Mouse (Mus musculus) forebrain, postnatal 0 days (tissue): ENCODE results near the gene Gimap8. TPM values are rescaled to one million over a fixed set of nuclear protein-coding genes. Genes with fewer than 3 reads are reported as not detected.

Experiments used
- ATAC-seq: fragments of 200-750 bp; cut with Nextera tagmentation; 2 replicates; pipeline ENCODE4 v1.8.0; 2017; ENCODE audit warnings: mild to moderate bottlenecking, moderate library complexity
- DNase-seq: peaks from one replicate; pipeline ENCODE4 v3.0.0-alpha.2; 2015
- H3K27ac ChIP-seq: fragments of 300-500 bp; sonication (generic); 2 replicates; pipeline ENCODE4 v1.5.1; 2014; ENCODE audit warnings: low read depth, mild to moderate bottlenecking, antibody characterized with exemption, low read length, moderate library complexity, mixed read lengths
- H3K27me3 ChIP-seq: fragments of 300-500 bp; sonication (generic); 2 replicates; pipeline ENCODE4 v1.6.1; 2014; ENCODE audit warnings: mild to moderate bottlenecking, low read length, mixed read lengths; ENCODE audit not compliant: insufficient read depth
- H3K36me3 ChIP-seq: fragments of 300-500 bp; sonication (generic); 2 replicates; pipeline ENCODE4 v1.6.1; 2014; ENCODE audit warnings: mild to moderate bottlenecking, moderate library complexity; ENCODE audit not compliant: insufficient read depth
- H3K4me1 ChIP-seq: fragments of 300-500 bp; sonication (generic); 2 replicates; pipeline ENCODE4 v1.6.1; 2014; ENCODE audit warnings: antibody characterized with exemption; ENCODE audit not compliant: insufficient read depth
- H3K4me2 ChIP-seq: fragments of 300-500 bp; sonication (generic); 2 replicates; pipeline ENCODE4 v1.6.1; 2014; ENCODE audit warnings: low read depth, mild to moderate bottlenecking, moderate library complexity
- H3K4me3 ChIP-seq: fragments of 300-500 bp; sonication (generic); 2 replicates; pipeline ENCODE4 v1.5.1; 2014; ENCODE audit warnings: low read depth, low read length, mixed read lengths
- H3K9ac ChIP-seq: fragments of 300-500 bp; sonication (generic); 2 replicates; pipeline ENCODE4 v1.6.1; 2014; ENCODE audit warnings: mild to moderate bottlenecking
- H3K9me3 ChIP-seq: fragments of 300-500 bp; sonication (generic); 2 replicates; pipeline ENCODE4 v1.6.1; 2016; ENCODE audit warnings: low read length
- CTCF ChIP-seq: sonication (generic); IDR thresholded peaks from 2 replicates; pipeline ENCODE4 v1.5.1; 2016; ENCODE audit warnings: antibody characterized with exemption, control low read depth, low read depth
- WGBS: fragments of 180-500 bp; shearing (Covaris S2); extraction: QIAGEN DNeasy Blood & Tissue Kit; methylation state at CpG from one replicate; pipeline ENCODE4 v1.1.7; 2014; 5-methylcytosine and 5-hydroxymethylcytosine counted together
- polyA plus RNA-seq: library from polyadenylated mRNA; unstranded; fragments of >200 nt; fragmentation: Nextera tagmentation; extraction: Ambion mirVana; gene quantifications from 2 replicates; pipeline ENCODE4 v1.2.1, GENCODE M21; 2015
- total RNA-seq: library from RNA; depleted of rRNA; stranded (reverse); fragments of >200 nt; gene quantifications from 2 replicates; pipeline ENCODE4 v1.2.3, GENCODE M21; 2014

Gene Gimap8
- total and polyA plus RNA-seq, 2 experiments from 2014 or later = 0.46 to 2.2 TPM

DNA sequence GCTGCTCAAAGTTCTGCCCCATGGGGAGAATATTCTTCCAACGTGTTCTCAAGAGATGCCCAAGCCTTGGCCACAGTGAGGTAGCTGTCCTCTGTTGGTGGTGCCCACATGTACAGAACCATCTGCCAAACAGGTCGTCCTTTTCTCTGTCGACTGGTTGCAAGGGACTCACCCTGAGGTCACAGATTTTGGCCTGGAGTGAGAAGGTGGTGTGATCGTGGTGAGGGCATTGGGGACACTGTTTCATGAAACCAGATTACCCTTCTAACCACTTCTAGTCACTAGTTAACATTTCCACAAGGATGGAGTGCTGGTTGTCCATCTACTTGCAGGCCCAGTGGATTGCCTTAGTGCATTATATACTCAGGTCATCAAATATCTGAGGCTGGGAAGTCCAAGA is 1.7 kb downstream of the Gimap8 start:
- no peaks in the 10 kb centered on the region for H3K36me3 ChIP-seq
- no peaks in the 10 kb centered on the region for H3K9me3 ChIP-seq
- no peak for TF ChIP-seq CTCF
- H3K27ac ChIP-seq = no peak overlapping the region
- DNase-seq = no peak
- H3K9ac ChIP-seq = no peak overlapping the region
- WGBS = 87% methylated on average over 4 of the region's 4 CpGs
- no peak for ATAC-seq
- no peak overlapping the region for H3K4me3 ChIP-seq
- no peak overlapping the region for H3K4me2 ChIP-seq
- no peaks in the 10 kb centered on the region for H3K27me3 ChIP-seq
- no peaks in the 10 kb centered on the region for H3K4me1 ChIP-seq

DNA sequence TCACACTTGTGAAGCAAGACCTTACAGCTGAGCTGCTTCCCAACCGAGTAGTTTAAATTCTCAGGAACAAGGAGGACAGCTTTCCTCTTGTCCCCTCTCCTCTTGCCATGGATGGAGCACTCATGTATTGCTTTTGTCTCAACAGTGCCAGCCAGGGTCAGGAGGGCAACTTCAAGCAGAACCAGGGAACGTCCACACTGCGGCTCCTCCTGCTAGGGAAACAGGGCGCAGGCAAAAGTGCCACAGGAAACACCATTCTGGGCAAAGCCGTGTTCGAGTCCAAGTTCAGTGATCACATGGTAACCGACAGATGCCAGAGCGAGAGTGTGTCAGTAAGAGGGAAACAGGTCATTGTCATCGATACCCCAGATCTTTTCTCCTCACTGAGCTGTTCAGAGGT is 3.0 kb downstream of the Gimap8 start:
- H3K27me3 ChIP-seq = no peaks in the 10 kb centered on the region
- H3K4me1 ChIP-seq = no peaks in the 10 kb centered on the region
- no peaks in the 10 kb centered on the region for H3K36me3 ChIP-seq
- no peak for TF ChIP-seq CTCF
- H3K27ac ChIP-seq = no peak overlapping the region
- ATAC-seq (no peak), DNase-seq (no peak)
- no peak overlapping the region for H3K4me3 ChIP-seq
- WGBS = 88% methylated on average over 9 of the region's 9 CpGs
- H3K9ac ChIP-seq = no peak overlapping the region
- H3K9me3 ChIP-seq = no peaks in the 10 kb centered on the region
- no peak overlapping the region for H3K4me2 ChIP-seq

GRCm38 (mm10) chr6:48658721-48659120 is 11.7 kb downstream of the Gimap8 start:
- H3K4me2 ChIP-seq = no peak overlapping the region

DNA sequence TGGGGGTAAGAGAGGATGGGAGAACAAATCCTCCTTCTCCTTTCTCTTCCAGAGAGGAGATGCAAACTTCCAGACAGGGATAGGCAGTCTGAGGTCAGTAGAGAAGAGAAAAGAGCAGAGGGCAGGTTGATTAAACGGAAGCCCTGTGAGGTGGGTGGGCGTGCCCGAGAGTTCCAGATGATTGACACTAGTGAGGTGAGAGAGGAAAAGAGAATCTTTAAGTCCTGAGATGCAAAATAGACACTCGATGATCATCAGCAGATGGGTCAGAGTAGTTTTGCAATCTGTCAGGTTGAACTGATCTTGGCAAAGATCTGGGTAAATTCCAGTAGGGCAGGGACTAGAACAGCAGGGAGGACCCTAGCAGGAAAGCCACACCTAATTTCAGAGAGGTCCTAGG is 17.7 kb downstream of the Gimap8 start:
- no peak overlapping the region for H3K9ac ChIP-seq
- no peak overlapping the region for H3K4me3 ChIP-seq
- no peak for ATAC-seq
- no peak for TF ChIP-seq CTCF
- 75% methylated on average over 4 of the region's 4 CpGs for WGBS
- H3K4me1 ChIP-seq = no peaks in the 10 kb centered on the region
- no peaks in the 10 kb centered on the region for H3K36me3 ChIP-seq
- no peak overlapping the region for H3K4me2 ChIP-seq
- no peak overlapping the region for H3K27ac ChIP-seq
- H3K27me3 ChIP-seq = no peaks in the 10 kb centered on the region
- H3K9me3 ChIP-seq = no peaks in the 10 kb centered on the region
- DNase-seq = no peak

More at GRCm38 (mm10) chr6:48658721-48659120, 11.7 kb downstream of the Gimap8 start:
- no peaks in the 10 kb centered on the region for H3K4me1 ChIP-seq
- no peak for ATAC-seq
- TF ChIP-seq CTCF = no peak
- DNase-seq = no peak
- H3K27me3 ChIP-seq = no peaks in the 10 kb centered on the region
- no peak overlapping the region for H3K9ac ChIP-seq
- no peak overlapping the region for H3K27ac ChIP-seq
- no peak overlapping the region for H3K4me3 ChIP-seq
- H3K9me3 ChIP-seq = no peaks in the 10 kb centered on the region
- H3K36me3 ChIP-seq = no peaks in the 10 kb centered on the region
- WGBS = 85% methylated on average over 5 of the region's 5 CpGs

DNA sequence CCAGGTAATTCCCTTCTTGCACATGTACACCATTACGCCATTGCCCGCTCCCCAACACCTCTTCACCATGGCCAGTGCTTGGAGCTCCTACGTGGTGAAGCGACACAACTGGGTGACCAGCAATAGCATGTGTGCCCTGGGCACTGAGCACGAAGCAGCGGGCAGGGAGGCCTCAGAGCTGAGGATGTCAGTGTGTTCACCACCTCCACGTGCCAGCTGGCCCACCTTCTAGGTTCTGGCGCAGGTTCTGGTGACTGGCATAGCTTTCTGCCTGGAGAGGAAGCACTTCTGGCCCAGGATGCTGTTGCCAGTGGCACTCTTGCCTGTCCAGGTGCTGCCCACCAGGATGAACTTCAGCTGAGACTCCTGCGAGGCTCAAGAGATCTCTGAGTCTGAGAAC is 18.4 kb downstream of the Gimap8 start:
- 92% methylated on average over 9 of the region's 9 CpGs for WGBS
- TF ChIP-seq CTCF = no peak
- DNase-seq (no peak), ATAC-seq (no peak)
- Histone ChIP-seq H3K9ac (no peak overlapping the region), H3K36me3 (no peaks in the 10 kb centered on the region), H3K27ac (no peak overlapping the region), H3K4me3 (no peak overlapping the region), H3K4me1 (no peaks in the 10 kb centered on the region), H3K4me2 (no peak overlapping the region), H3K27me3 (no peaks in the 10 kb centered on the region), H3K9me3 (no peaks in the 10 kb centered on the region)

DNA sequence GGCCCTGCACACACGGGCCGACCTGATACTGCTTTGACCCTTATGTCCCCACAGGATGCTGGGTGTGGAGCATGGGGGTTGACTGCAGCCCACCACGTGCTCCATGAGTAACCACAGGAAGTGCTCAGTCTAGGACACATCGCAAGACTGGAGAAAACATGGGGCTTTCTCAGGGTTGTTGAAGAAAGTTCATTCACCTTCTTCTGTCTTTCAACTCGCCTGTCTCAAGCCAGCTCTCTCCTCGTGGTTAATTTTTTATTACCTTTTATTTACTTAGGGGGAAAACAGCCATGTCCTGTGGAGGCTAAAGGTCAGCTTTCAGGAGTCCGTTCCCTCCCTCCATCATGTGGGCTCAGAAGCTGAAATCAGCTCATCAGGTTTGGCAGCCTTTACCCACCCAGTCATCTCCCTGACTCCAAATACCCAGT is 19.1 kb downstream of the Gimap8 start:
- no peak for DNase-seq
- no peak overlapping the region for H3K4me3 ChIP-seq
- H3K4me2 ChIP-seq = no peak overlapping the region
- ATAC-seq = no peak
- no peaks in the 10 kb centered on the region for H3K9me3 ChIP-seq
- H3K27me3 ChIP-seq = no peaks in the 10 kb centered on the region
- no peak overlapping the region for H3K9ac ChIP-seq
- no peaks in the 10 kb centered on the region for H3K36me3 ChIP-seq
- WGBS = 75% methylated on average over 7 of the region's 7 CpGs
- no peak overlapping the region for H3K27ac ChIP-seq
- no peak for TF ChIP-seq CTCF
- no peaks in the 10 kb centered on the region for H3K4me1 ChIP-seq

- DNase-seq = no peak
- ATAC-seq = no peak
- no peaks in the 10 kb centered on the region for H3K9me3 ChIP-seq
- H3K4me2 ChIP-seq = no peak overlapping the region
- no peaks in the 10 kb centered on the region for H3K36me3 ChIP-seq
- no peaks in the 10 kb centered on the region for H3K27me3 ChIP-seq
- H3K4me3 ChIP-seq = no peak overlapping the region
- H3K9ac ChIP-seq = no peak overlapping the region
- no peak overlapping the region for H3K27ac ChIP-seq
- TF ChIP-seq CTCF = no peak
- no peaks in the 10 kb centered on the region for H3K4me1 ChIP-seq
These were observed 21.0 kb downstream of the Gimap8 start for GRCm38 (mm10) chr6:48668022-48668421.
